In the genomic region with DNA sequence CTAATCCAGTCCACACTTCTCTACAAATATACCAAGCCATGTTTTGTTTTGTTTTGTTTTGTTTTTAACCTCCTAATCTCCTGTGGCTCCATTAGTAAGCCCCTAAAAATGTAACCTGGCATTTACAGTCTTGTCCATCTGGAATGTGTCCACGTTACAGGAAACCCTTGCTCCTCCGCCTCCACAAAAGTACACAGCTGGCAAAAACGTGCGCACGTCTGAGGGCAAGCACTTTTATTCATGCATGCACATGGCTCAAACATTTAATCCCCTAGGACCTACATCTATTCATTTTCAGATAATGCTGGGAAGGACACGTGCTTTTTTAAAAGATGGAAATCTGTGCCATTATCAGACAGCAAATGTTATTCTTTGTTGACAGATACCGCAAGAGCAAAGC, we compare ENCODE assay signal across 25 mouse cellular contexts. TPM values are rescaled to one million over a fixed set of nuclear protein-coding genes. Genes with fewer than 3 reads are reported as not detected.
DNase-seq lines count a peak whose midpoint lies in the region; ATAC-seq and TF ChIP-seq lines count a peak whose summit lies in the region.
"Had no signal": no experiment of that assay in that cellular context is flagged by ENCODE, and none has a peak within 500 bp of the region (broad histone marks: within the 10 kb centered on the region; RNA-seq: fewer than 3 reads in every experiment).

No protein-coding gene starts in this region.

- H3K4me2 ChIP-seq in liver, embryonic 11.5 days = no peak overlapping the region
- H3K4me2 ChIP-seq in embryonic facial prominence, embryonic 14.5 days (ENCODE audit: low read depth, low read length) = no peak overlapping the region
- H3K4me2 ChIP-seq: embryonic facial prominence, embryonic 12.5 days; midbrain, embryonic 15.5 days had no signal

- no peak overlapping the region for H3K9ac ChIP-seq in liver, adult 2 months (ENCODE audit: low read depth, low read length)
- H3K9ac ChIP-seq in liver, embryonic 11.5 days (ENCODE audit: low read depth, low read length) = no peak overlapping the region
- H3K9ac ChIP-seq in embryonic facial prominence, embryonic 14.5 days (ENCODE audit: low read depth, low read length) = no peak overlapping the region
- H3K9ac ChIP-seq: embryonic facial prominence, embryonic 12.5 days; liver, embryonic 14.5 days; midbrain, embryonic 15.5 days had no signal

- no peak for ATAC-seq in liver, embryonic 11.5 days (replicated peaks; ENCODE audit: low FRiP score)
- ATAC-seq in embryonic facial prominence, embryonic 14.5 days (ENCODE audit: low read depth) = no peak
- ATAC-seq: activated CD4-positive, CD25-positive, alpha-beta regulatory T cell, adult 4 months; hindbrain, embryonic 16.5 days; midbrain, embryonic 15.5 days had no signal

- H3K36me3 ChIP-seq in liver, adult 2 months (ENCODE audit: control insufficient read depth, insufficient read depth, low read length) = 0 out of 2 replicates have a peak, but pooled peaks cover 3% of the 10 kb centered on the region
- H3K36me3 ChIP-seq in liver, embryonic 11.5 days (ENCODE audit: control insufficient read depth, insufficient read depth, low read length) = no peaks in the 10 kb centered on the region
- 0 out of 2 replicates have a peak, but pooled peaks cover 9% of the 10 kb centered on the region for H3K36me3 ChIP-seq in embryonic facial prominence, embryonic 14.5 days (ENCODE audit: control insufficient read depth, insufficient read depth, low read length)
- H3K36me3 ChIP-seq: embryonic facial prominence, embryonic 12.5 days; midbrain, embryonic 15.5 days had no signal

- no peaks in the 10 kb centered on the region for H3K27me3 ChIP-seq in liver, adult 2 months (ENCODE audit: control insufficient read depth, insufficient read depth, low read length)
- no peaks in the 10 kb centered on the region for H3K27me3 ChIP-seq in liver, embryonic 11.5 days (replicated peaks; ENCODE audit: control insufficient read depth, insufficient read depth, low read length)
- no peaks in the 10 kb centered on the region for H3K27me3 ChIP-seq in embryonic facial prominence, embryonic 14.5 days (replicated peaks; ENCODE audit: control insufficient read depth, insufficient read depth, low read length)
- no peaks in the 10 kb centered on the region for H3K27me3 ChIP-seq in cerebellum, adult 2 months (ENCODE audit: control insufficient read depth, insufficient read depth, low read length)
- H3K27me3 ChIP-seq: embryonic facial prominence, embryonic 12.5 days; midbrain, embryonic 15.5 days; Patski had no signal

- intact Hi-C loops in gastrocnemius, postnatal 14 days (cut with DNase I; ENCODE audit: low total_unique reads) = no loop called here

- no peak for TF ChIP-seq CTCF in liver, adult 2 months (IDR thresholded peaks at IDR 0.05; ENCODE audit: low read depth, low read length)
- TF ChIP-seq CTCF in cerebellum, adult 2 months (IDR thresholded peaks at IDR 0.05; ENCODE audit: borderline replicate concordance, insufficient read depth, low read depth, low read length) = no peak

- DNase-seq in gastrocnemius, postnatal 14 days = peak; percentile 15
- DNase-seq in gastrocnemius, postnatal 4 days (ENCODE audit: low spot score in 2 of 2) = no peak
- peak; percentile 62 for DNase-seq in liver, adult 2 months (ENCODE audit: extremely low read depth, low read depth, low spot score)
- DNase-seq in liver, embryonic 11.5 days (ENCODE audit: low spot score) = no peak
- peak; percentile 63 for DNase-seq in embryonic facial prominence, embryonic 14.5 days (ENCODE audit: low spot score)
- peak; percentile 41 for DNase-seq in mesoderm, embryonic 11.5 days (ENCODE audit: low read depth, low spot score)
- no peak for DNase-seq in cerebellum, adult 2 months
- DNase-seq: adrenal gland, postnatal 14 days; cerebellum, adult 9-10 months; gastrocnemius, postnatal 25 days; heart, postnatal 4 days; kidney, adult 18-20 months; kidney, postnatal 14 days; right cerebral cortex, adult 18-20 months; thymus, adult 18-20 months had no signal

- H3K27ac ChIP-seq in liver, adult 2 months (replicated peaks; ENCODE audit: insufficient read depth, low read depth, low read length) = no peak overlapping the region
- no peak overlapping the region for H3K27ac ChIP-seq in liver, embryonic 11.5 days (ENCODE audit: low read depth, low read length)
- H3K27ac ChIP-seq in embryonic facial prominence, embryonic 14.5 days (replicated peaks; ENCODE audit: low read depth, low read length) = 0 out of 2 replicates have a peak overlapping the region, but pooled peaks have one; percentile 12
- no peak overlapping the region for H3K27ac ChIP-seq in cerebellum, adult 2 months (ENCODE audit: insufficient read depth, low read length)
- H3K27ac ChIP-seq: embryonic facial prominence, embryonic 12.5 days; liver, embryonic 14.5 days; midbrain, embryonic 15.5 days had no signal

- WGBS in liver, adult 2 months = 18% methylated on average over 7 of the region's 7 CpGs
- WGBS in liver, embryonic 11.5 days = 76% methylated on average over 7 of the region's 7 CpGs
- WGBS in embryonic facial prominence, embryonic 14.5 days = 33% methylated on average over 7 of the region's 7 CpGs
- WGBS in cerebellum, adult 2 months = 54% methylated on average over 7 of the region's 7 CpGs

- peaks cover 17% of the 10 kb centered on the region; the same call in 1 of the 2 replicates for H3K79me2 ChIP-seq in liver, adult 2 months (ENCODE audit: control insufficient read depth, insufficient read depth, low read length)

- H3K4me1 ChIP-seq in liver, adult 2 months (ENCODE audit: control insufficient read depth, insufficient read depth, low read length) = peaks cover 3% of the 10 kb centered on the region; the same call in 1 of the 2 replicates
- H3K4me1 ChIP-seq in liver, embryonic 11.5 days (replicated peaks; ENCODE audit: control insufficient read depth, insufficient read depth, low read length) = no peaks in the 10 kb centered on the region
- peaks cover 18% of the 10 kb centered on the region for H3K4me1 ChIP-seq in embryonic facial prominence, embryonic 14.5 days (ENCODE audit: control insufficient read depth, insufficient read depth, low read length)
- H3K4me1 ChIP-seq in cerebellum, adult 2 months (ENCODE audit: control insufficient read depth, insufficient read depth, low read length) = peaks cover 19% of the 10 kb centered on the region

- no peak for TF ChIP-seq POLR2A in liver, adult 2 months (IDR thresholded peaks at IDR 0.05; ENCODE audit: extremely low read depth, insufficient read depth, low read length)
- TF ChIP-seq POLR2A in cerebellum, adult 2 months (IDR thresholded peaks at IDR 0.05; ENCODE audit: borderline replicate concordance, insufficient read depth, low read length) = no peak

- no peaks in the 10 kb centered on the region for H3K9me3 ChIP-seq in liver, embryonic 11.5 days (ENCODE audit: control insufficient read depth, low read length)
- H3K9me3 ChIP-seq in embryonic facial prominence, embryonic 14.5 days (ENCODE audit: control insufficient read depth, low read length) = no peaks in the 10 kb centered on the region
- H3K9me3 ChIP-seq: embryonic facial prominence, embryonic 12.5 days; midbrain, embryonic 15.5 days had no signal

- H3K4me3 ChIP-seq in liver, adult 2 months (ENCODE audit: insufficient read depth, low read depth, low read length) = no peak overlapping the region
- H3K4me3 ChIP-seq in liver, embryonic 11.5 days (ENCODE audit: low read depth, low read length) = no peak overlapping the region
- H3K4me3 ChIP-seq in embryonic facial prominence, embryonic 14.5 days (ENCODE audit: low read depth, low read length) = no peak overlapping the region
- H3K4me3 ChIP-seq in cerebellum, adult 2 months (replicated peaks; ENCODE audit: insufficient read depth, low read depth, low read length) = no peak overlapping the region
- H3K4me3 ChIP-seq: embryonic facial prominence, embryonic 12.5 days; midbrain, embryonic 15.5 days had no signal

RNA-seq across cellular contexts. Expression of gene Gm9747, which starts 25.4 kb away (rescaled TPM):
- not detected for total RNA-seq in gastrocnemius, postnatal 14 days (2021)
- not detected for total RNA-seq in gastrocnemius, postnatal 4 days (2021)
- not detected in 2 replicates for total RNA-seq in liver, adult 2 months (2014; rRNA removed)
- 0.05 TPM in 1 of 2 replicates, not detected in the other for polyA plus RNA-seq in liver, adult 2 months (2012; rRNA removed)
- 12.1 and 12.6 TPM in 2 replicates for polyA plus RNA-seq in liver, embryonic 11.5 days (2014; fragmentation: Nextera tagmentation; extraction: Ambion mirVana)
- 53.6 and 55.0 TPM in 2 replicates for polyA plus RNA-seq in embryonic facial prominence, embryonic 14.5 days (2014; fragmentation: Nextera tagmentation; extraction: Ambion mirVana)
- polyA plus RNA-seq in cerebellum, adult 2 months (2012; rRNA removed) = not detected in 2 replicates
- total RNA-seq: adrenal gland, postnatal 14 days; gastrocnemius, postnatal 25 days; heart, postnatal 4 days; layer of hippocampus, postnatal 10 days; left cerebral cortex, postnatal 10 days; megakaryocyte progenitor cell, adult 5-6 weeks had no signal
- polyA plus RNA-seq: small intestine, adult 2 months had no signal

RNA-seq across cellular contexts. Expression of gene Irs1, which starts 32.9 kb away (rescaled TPM):
- 10 to 100 TPM; 43.0 to 60.6 TPM for total RNA-seq in gastrocnemius, postnatal 14 days (2021)
- 100 to 1,000 TPM in 1 of 2 experiments, 10 to 100 TPM in 1; 90.7 to 105 TPM for total RNA-seq in gastrocnemius, postnatal 4 days (2021)
- total RNA-seq in liver, adult 2 months (2014; rRNA removed) = 7.6 and 13.3 TPM in 2 replicates
- polyA plus RNA-seq in liver, adult 2 months (2012; rRNA removed) = 8.2 TPM in 2 replicates
- polyA plus RNA-seq in liver, embryonic 11.5 days (2014; fragmentation: Nextera tagmentation; extraction: Ambion mirVana) = 3.6 and 4.1 TPM in 2 replicates
- polyA plus RNA-seq in embryonic facial prominence, embryonic 14.5 days (2014; fragmentation: Nextera tagmentation; extraction: Ambion mirVana) = 14.8 and 16.1 TPM in 2 replicates
- polyA plus RNA-seq in cerebellum, adult 2 months (2012; rRNA removed) = 10.5 and 10.6 TPM in 2 replicates
- total RNA-seq: megakaryocyte progenitor cell, adult 5-6 weeks had no signal
- polyA plus RNA-seq: activated CD4-positive, CD25-positive, alpha-beta regulatory T cell, adult 4 months had no signal

RNA-seq across cellular contexts. Expression of gene Rhbdd1, which starts 57.9 kb away (rescaled TPM):
- total RNA-seq in gastrocnemius, postnatal 14 days (2021) = 1 to 10 TPM; 8.7 to 9.9 TPM
- total RNA-seq in gastrocnemius, postnatal 4 days (2021) = 10 to 100 TPM; 10.6 to 10.9 TPM
- total RNA-seq in liver, adult 2 months (2014; rRNA removed) = 10.9 and 12.1 TPM in 2 replicates
- polyA plus RNA-seq in liver, adult 2 months (2012; rRNA removed) = 10.9 and 11.4 TPM in 2 replicates
- polyA plus RNA-seq in liver, embryonic 11.5 days (2014; fragmentation: Nextera tagmentation; extraction: Ambion mirVana) = 10.9 and 12.1 TPM in 2 replicates
- 6.7 and 6.8 TPM in 2 replicates for polyA plus RNA-seq in embryonic facial prominence, embryonic 14.5 days (2014; fragmentation: Nextera tagmentation; extraction: Ambion mirVana)
- 10.7 and 11.6 TPM in 2 replicates for polyA plus RNA-seq in cerebellum, adult 2 months (2012; rRNA removed)

Comparison
In these comparisons a context has a peak if more than half of its experiments do, and no peak if none do; other contexts are left out.
1. DNase-seq: peak in gastrocnemius, postnatal 14 days (single experiment), liver, adult 2 months (single experiment), embryonic facial prominence, embryonic 14.5 days (single experiment) and mesoderm, embryonic 11.5 days (single experiment); none in gastrocnemius, postnatal 4 days (0 of 2), liver, embryonic 11.5 days (single experiment) and cerebellum, adult 2 months (0 of 2).
2. RNA of gene Gm9747, which starts 25.4 kb away (polyA plus RNA-seq): 53.6 to 55.0 TPM in embryonic facial prominence, embryonic 14.5 days and 12.1 to 12.6 TPM in liver, embryonic 11.5 days; 0.05 TPM in liver, adult 2 months and not detected in cerebellum, adult 2 months; every median in the first group is over 10 times any median in the second.